Mouse (Mus musculus) adrenal gland (tissue): ENCODE data around the gene Grk4.

Experiments
- intact Hi-C: fragments of 180-260 bp; cut with DNase I; formaldehyde crosslinking; loops from one replicate; pipeline ENCODE4 v1.15.1; 2025
- long read RNA-seq, 2 experiments: library from polyadenylated mRNA; unstranded; transcript quantifications; one replicate each; pipeline ENCODE4 v2.0.0; 2020; ENCODE audit warnings: borderline replicate concordance in 1 of 2; ENCODE audit not compliant: insufficient replicate concordance in 1 of 2

Gene Grk4
- long read RNA-seq, experiment 1, partial matches to known transcripts: 4 of 8 reads
- long read RNA-seq, experiment 1, other reads (novel, unspliced or antisense): 1 of 8 reads
- long read RNA-seq, experiment 2, partial matches to known transcripts: 0 of 5 reads
- long read RNA-seq, experiment 2, other reads (novel, unspliced or antisense): 4 of 5 reads

DNA sequence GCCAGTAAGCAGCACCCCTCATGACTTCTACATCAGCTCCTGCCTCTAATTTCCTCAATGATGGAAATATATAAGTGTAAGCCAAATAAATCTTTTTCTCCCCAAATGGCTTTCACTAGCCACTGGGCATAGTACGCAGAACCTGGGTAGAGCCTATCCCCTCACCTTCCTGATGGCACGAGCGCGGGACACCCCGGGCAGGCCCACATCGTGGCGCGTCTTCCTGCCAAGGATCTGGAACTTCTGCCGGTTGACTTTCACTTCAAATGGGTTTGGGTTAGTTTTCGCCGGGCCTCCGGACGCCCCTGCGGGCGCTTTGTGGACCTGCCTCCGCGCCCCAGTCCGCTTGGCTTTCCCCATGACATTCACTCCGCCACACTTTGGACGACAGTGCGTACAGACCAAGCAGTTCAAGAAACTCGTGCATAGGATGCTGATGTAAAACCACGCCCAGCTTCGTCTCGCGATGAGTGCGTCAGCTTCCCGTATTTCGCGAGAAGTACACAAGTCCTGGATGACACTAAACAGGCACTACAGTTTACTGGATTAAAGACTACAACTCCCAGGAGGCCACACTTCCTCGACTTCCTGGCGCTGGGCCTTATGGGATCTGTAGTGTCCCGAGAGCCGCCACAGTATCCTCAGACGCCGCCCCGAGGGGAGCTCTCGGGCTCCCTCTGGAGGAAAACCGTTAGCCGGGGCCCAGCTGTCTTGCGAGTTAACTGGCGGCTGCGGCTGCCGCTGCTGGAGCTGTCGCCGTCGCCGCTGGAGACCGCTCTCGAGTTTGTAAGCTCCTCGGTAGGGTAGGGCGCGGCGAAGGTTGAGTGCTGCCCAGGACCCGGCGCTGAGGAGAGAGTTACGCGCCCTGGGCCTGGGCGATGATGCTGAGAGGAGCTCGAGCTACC, at the start of gene Grk4, which contains the start of gene Nop14:
Grk4 (plus strand) TSS at position 694 of the 905 bp plus-strand sequence.
Nop14 (minus strand) TSS at position 463 of the 905 bp plus-strand sequence.
- intact Hi-C loops: loop anchor here (5.0 kb wide), 1 partner anchor 102 kb away; the partner anchor contains the start of gene Htt

DNA sequence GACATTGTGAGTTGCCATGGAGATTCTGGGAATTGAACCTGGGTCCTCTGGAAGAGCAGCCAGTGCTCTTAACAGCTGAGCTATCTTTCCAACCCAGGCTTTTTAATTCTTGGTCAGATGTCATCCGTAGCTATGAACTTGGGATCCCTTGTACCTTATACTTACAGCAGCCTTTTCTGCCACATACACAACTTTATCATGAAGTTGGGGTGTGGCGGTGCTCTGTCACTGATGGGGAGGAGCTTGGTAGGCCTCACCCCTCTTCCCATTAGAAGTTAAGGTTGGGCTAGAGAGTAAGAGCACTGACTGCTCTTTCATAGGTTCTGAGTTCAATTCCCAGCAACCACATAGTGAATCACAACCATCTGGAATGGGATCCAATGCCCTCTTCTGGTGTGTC, 27.2 kb upstream of the Grk4 start:
- intact Hi-C loops: no loop called here

DNA sequence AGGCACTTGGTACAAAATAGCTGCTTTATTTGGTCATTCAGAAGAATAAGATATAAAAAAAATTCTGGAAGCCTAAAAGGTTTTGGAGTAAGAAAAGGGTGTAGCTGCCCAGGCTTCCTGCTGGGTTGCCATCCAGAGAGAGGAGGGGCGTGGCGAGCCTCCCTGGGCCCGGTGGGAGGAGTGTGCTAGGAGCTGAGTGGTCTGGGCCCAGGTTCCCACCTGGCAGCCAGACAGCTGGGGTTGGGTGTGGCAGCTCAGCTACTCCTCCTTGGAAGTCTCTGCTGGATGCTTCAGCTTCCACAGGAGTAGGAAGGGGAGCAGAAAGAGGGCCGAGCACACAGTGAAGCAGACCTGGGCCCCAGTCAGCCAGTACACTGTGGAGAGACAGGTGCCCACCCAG, 26.5 kb upstream of the Grk4 start:
- intact Hi-C loops: no loop called here

DNA sequence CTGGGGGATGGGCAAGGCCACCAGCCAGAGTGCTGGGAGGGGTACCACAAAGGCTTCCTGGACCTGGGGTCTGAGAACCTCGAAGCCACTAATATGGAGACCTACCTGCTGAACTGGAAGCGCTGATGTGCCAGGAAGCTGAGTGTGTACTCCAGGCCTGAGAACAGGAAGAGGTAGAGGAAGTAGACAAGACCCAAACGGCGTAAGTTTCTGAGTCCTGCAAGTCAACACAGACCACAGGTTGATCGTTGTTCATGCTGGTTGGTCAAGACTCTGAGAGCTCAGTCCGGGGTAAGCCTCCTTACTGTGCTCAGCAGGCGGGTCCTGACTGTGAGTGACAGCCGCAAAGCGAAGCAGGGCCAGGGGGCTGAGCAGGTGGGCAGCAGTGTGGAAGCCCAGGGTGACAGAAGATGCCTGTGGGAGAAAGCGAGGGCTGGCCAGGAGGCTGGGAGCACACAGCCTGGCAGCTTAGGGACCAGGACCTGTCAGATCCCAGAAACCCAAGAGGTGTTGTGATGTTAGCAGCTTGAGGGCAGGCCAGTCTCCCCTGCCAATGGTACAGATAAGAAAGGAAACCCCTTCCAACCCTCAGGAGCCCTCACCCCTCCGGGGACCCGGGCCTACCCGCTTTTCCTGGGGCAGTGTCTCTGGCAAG, 25.3 kb upstream of the Grk4 start:
- intact Hi-C loops: loop anchor here (5.0 kb wide), 1 partner anchor 118 kb away; no protein-coding TSS in a partner anchor

DNA sequence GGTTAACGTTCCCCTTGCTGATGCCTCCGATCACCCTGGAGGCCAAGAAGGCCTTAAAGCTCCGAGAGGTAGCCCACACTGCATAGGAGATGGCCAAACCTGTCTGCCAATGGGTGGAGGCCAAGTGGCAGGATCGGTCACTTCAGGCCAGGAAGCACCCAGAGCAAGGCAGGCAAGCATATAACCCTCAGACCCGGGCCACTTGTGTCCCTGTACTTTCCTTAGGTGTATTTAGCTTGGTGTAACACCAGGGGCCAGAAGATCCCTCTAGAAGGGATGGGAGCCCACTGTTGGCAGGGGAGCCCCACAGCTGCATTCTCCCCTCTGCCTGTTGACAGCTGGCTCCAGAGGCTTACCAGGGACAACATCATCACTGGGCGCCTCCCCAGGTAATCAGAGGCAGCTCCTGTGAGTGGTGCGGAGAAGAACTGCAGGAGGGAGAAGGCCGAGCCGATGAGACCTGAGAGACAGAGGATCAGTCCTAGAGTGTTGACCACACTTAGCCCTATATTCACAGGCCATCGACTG, 24.4 kb upstream of the Grk4 start:
- intact Hi-C loops: loop anchor here (5.0 kb wide), 1 partner anchor 118 kb away; no protein-coding TSS in a partner anchor

DNA sequence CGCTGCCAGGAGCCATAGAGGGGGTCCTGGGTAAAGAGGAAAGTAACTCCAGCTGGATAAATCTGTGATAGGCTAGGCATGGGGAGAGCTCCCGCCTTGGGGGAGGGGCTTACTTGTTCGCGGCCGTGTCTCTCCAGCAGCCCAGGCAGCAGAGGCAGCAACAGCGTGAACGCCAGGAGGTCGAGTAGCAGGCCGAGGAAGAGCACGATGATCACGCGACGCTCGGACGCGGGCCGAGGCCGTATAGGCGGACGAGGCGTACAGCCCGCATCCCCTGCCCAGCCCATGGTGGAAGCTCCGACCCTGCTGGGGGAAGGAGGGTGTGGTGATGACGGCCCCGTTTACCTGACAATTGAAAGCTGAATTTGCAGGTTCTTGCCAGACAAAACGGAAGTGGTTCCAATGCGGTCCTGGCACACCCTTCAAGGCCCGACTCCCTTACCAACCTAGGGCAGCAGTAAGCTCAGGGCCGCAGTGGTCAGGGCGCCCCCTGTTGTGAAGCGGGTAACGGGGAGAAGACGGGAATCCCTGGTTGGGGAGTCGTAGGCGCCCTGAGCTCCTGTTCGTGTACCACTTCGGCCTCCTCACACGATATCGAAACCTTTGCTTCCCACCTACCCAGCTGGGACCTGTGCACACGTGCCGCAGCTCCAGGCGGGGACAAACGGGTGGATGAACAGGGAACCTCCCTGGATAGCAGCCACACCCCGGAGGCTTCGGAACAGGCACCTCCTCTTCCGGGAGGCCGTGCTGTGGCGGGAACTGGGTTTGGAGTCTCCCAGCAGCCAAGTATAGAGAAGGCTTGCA, 23.5 kb upstream of the Grk4 start, which contains the start of gene Mfsd10:
Mfsd10 (minus strand) TSS at position 732 of the 807 bp plus-strand sequence.
- intact Hi-C loops: loop anchor here (5.0 kb wide), 1 partner anchor 119 kb away; no protein-coding TSS in a partner anchor

DNA sequence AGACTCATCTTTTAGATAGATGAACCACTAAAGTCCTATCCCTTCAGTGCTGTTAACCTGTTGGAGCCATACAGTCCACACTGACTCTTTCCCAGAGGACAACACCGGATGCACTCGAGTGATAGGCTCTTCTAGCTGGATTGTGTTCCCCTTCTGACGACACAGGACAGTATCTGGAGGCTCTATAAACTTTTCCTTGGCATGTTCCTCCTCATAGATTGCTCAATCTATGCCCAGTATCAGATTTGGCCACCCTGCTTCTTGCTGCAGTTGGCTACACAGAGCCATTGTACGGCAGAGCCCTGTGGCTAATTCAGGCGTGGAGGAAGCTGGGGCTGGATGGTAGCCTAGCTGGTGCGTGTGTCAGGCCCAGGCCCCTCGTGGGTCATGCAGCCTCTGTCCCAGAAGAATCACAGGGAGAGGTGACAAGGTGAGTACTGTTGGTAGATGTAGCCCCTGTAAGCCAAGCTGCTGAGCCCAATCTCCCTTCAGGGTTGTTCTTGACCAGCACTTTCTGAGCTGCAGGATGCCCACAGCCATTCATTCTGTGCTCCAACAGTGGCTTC, 22.5 kb upstream of the Grk4 start:
- intact Hi-C loops: loop anchor here (5.0 kb wide), 1 partner anchor 120 kb away; no protein-coding TSS in a partner anchor

DNA sequence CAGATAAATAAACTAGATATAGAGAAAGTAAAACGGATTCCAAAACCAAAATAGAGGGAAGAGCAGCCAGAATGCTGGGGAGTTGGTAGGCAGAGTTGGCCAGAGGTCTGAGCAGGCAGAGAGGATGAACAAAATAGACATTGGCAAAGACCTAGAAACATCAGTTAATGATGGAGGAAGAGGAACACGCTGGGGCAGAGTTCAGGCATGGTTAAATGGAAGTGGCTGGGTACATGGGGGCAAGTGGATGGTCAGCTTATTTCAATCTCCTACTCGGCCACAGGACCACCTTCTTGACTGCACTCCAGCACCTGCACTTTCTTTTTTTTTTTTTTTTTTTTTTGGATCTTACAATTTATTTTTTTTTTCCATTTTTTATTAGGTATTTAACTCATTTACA, 18.2 kb upstream of the Grk4 start:
- intact Hi-C loops: no loop called here

DNA sequence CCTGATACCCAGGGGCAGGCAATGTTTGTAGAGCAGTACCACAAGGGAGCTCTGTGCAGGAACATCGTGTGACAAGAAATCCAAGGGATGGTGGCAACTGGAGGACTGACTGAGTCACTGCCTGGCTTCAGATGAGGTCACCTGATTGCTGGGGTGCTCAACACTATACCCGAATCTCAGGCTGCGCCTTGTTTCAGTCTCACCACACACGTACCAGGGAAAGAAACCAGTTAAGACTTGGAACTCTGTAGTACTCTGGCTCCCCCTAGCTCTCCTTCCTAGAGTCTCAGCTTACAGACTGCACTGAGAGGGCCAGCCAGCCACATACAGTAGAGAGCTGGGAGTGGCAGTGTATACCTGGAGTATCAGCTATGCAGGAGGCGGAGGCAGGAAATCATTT, 17.2 kb upstream of the Grk4 start:
- intact Hi-C loops: no loop called here

DNA sequence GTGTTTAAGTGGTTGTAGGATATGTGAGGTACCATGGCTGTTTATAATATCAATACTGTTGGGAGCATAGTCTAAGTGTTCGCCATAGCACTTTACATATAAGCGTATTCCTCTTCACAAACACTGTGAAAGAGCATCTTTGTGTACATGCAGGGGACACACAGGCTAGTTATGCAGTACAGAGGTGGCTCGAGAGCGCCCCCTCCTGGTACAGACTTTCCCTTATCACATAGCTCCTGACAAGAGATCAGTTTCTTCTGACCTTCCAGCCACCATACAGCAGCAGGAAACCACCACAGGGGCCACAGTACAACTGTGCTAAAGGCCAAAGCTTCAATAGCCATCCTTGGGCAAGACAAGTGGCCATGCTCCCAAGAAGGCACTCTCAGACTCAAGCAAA, 12.6 kb upstream of the Grk4 start:
- intact Hi-C loops: loop anchor here (5.0 kb wide), 1 partner anchor 100 kb away; no protein-coding TSS in a partner anchor

DNA sequence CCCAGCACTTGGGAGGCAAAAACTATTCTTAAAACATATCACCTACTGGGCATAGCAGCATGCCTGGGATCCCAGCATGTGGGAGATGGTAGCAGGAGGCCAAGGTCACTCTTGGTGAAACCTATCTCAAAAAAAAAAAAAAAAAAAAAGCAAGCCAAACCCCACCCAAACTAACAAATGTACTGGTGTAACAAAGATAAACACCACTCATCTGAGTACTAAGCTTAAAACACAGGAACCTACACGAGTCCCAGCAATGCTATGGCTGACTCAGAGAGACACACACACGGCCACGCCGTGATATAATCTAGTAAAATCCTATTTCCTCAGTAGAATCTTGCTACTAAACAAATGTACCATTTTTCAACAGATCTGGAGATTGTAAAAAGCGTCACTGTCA, 7.2 kb upstream of the Grk4 start:
- intact Hi-C loops: no loop called here

DNA sequence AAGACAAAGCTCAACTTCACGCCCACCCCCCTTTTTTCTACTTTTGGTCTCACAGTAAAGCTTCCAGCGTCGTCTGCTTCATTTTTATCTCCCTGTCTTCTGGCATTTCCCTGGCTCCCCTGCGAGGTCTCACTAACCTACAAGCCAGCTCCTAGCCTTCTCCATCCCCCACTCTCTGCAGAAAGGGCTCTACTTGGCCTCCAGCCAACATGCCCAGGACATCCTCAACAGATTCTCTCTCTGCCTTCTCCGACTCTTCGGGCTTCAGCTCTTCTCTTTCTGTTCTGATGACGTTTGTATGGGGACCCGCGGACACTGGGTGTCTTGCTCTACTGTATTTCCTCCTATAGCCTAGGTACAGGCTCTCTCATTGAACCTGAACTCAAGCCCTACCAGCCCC, 5.3 kb upstream of the Grk4 start:
- intact Hi-C loops: no loop called here

DNA sequence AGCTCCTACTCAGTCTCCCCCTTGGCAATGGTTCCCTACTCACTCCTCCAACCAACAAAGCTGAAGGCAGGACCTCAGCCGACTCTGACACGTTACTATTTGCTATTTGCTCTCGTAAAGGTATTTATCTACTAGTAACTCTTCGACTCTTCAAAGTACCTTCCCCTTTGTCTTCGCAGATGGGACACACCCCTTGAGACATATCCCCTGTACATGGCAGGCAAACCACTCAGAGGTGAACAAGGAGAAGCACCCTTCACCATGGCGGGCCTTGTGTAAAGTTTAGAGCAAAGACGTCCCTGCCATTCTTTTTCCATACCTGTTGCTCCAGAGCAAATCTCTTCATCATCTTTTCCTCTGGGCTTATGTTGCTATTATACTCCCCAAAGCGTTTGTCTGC, 2.6 kb upstream of the Grk4 start:
- intact Hi-C loops: no loop called here

DNA sequence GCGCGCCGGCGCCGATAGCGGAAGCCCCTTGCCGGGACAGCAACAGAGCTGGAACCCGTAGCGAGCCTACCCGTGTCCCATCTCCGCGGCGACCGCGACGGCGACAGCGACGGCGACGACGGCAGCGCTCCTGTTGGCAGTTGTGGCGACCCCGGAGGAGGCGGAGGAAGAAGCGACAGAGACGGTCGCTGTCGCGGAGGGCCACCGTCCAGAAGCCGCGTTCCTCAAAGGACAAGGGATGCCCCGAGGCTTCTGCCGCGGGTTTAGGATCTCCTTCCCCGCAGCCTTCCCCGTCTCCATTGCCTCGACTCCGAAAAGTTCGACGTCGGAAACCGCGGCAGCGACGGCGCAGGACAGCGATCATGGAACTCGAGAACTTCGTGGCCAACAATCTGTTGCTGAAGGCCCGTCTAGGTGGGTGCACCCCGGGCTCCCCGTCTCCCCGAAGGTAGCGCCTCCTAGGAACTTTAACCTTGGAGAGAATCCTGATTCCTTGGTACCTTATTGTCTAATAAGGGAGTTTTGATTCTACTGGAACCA, 482 bp downstream of the Grk4 start:
- intact Hi-C loops: loop anchor here (5.0 kb wide), 1 partner anchor 102 kb away; the partner anchor contains the start of gene Htt

DNA sequence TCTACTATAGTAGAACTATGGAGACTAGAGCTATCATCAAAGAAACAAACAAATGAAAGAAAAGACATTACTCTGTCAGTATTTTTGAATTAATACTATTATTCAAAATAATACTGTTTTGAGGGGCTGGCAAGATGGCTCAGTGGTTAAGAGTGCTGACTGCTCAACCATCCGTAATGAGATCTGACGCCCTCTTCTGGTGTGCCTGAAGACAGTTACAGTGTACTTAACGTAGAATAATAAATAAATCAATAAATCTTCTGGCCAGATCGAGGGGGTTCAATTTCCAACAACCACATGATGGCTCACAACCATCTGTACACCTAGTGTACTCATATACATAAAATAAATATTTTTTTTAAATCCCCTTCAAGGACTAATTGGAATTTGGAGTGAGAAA, 1.7 kb downstream of the Grk4 start:
- intact Hi-C loops: loop anchor here (5.0 kb wide), 1 partner anchor 100 kb away; the partner anchor contains the start of gene Htt

DNA sequence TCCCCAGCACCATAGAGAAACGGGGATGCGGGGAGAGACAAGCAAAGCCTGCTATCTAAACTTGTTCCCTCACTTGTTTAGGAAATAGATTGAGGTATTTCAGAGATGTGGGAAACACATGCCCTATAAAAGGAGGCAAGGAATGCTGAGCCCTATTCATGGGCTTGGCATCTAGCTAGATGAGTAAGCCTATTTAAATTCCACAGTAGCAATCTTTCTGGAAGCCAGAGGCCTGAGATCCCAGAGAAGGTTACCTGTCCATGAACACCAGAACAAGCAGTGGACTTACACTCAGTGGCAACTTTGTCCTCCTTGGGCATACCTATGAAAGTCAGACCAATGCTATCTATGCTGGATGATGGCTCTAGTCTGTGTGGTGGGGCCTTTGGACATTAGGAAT, 3.1 kb downstream of the Grk4 start:
- intact Hi-C loops: loop anchor here (5.0 kb wide), 1 partner anchor 99 kb away; the partner anchor contains the start of gene Htt

DNA sequence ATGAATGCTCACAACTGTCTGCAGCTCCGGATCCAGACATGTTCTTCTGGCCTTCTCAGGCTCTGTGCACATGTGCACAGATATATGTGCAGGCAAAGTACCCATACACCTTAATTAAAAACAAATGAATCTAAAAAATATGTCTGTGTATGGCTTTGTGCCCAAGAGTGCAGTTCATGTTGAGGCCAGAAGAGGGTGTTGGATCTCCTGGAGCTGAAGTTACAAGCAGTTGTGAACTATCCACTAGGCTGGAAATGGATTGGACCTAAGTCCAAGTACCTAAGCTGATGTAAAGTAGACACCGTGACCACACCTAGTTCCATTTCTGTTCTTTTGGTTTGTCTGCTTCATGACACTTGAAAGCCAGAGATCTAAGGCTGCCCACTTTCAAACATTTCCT, 9.3 kb downstream of the Grk4 start:
- intact Hi-C loops: no loop called here

DNA sequence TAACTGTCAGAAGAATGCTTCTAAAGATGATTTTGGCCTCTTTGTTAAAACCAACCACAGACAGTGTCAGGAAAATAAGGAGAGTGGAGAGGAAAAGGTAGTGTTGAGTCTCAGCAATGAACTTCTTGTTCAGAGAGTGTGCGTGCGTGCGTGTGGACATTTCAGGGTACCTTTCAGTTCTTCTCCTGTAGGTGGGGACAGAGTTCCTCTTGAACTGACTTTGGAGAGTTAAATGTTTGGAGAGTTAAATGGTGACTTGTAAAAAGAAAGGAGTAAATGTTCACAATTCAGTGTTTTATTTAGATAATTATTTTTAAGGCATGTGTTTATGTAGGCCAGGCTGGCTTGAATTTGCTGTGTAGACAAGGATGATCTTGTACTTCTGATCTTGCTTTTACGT, 10.1 kb downstream of the Grk4 start:
- intact Hi-C loops: no loop called here

DNA sequence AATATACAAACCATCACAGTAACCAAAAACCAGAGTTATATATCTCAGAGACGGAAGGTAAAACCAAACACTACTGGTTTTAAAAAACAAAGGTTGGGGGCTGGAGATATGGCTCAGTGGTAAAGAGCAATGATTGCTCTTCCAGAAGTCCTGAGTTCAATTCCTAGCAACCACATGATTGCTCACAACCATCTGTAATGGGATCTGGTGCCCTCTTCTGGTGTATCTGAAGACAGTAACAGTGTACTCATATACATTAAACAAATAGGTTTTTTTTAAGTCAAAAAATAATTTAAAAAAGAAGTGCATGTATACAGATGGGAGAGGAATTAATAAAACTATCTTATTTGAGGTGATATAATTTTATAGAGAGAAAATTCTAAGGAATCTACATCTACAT, 29.7 kb downstream of the Grk4 start:
- intact Hi-C loops: no loop called here

DNA sequence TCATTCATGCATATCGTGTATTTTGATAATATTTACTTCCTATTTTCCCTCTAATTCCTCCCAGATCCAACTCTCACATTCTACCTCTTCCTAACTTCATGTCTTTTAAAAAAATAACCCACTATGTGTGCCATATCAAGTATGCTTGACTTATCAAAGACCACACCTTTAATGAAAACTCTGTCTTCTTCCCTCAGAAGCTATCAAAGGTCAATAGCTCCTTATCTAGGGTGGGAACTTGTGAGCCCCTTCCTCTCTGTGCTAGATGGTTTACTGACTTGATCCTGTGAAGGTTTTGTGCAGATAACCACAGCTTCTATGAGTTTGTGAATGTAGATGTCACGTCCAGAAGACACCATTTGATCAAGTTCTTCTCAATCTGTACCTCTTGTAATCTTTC, 32.6 kb downstream of the Grk4 start:
- intact Hi-C loops: no loop called here
